Mouse (Mus musculus): ENCODE measurements around the gene Ccne1.

The Ccne1 gene

GRCm38 (mm10) chr7:38094353-38094752, 13.0 kb downstream of the Ccne1 start:
- DNase-seq (ENCODE audit: low read depth, low spot score), result peak; percentile 11

- peak; percentile 16 for DNase-seq (ENCODE audit: low read depth, low spot score)
Observed at GRCm38 (mm10) chr7:38093101-38093500, 14.2 kb downstream of the Ccne1 start.

DNA sequence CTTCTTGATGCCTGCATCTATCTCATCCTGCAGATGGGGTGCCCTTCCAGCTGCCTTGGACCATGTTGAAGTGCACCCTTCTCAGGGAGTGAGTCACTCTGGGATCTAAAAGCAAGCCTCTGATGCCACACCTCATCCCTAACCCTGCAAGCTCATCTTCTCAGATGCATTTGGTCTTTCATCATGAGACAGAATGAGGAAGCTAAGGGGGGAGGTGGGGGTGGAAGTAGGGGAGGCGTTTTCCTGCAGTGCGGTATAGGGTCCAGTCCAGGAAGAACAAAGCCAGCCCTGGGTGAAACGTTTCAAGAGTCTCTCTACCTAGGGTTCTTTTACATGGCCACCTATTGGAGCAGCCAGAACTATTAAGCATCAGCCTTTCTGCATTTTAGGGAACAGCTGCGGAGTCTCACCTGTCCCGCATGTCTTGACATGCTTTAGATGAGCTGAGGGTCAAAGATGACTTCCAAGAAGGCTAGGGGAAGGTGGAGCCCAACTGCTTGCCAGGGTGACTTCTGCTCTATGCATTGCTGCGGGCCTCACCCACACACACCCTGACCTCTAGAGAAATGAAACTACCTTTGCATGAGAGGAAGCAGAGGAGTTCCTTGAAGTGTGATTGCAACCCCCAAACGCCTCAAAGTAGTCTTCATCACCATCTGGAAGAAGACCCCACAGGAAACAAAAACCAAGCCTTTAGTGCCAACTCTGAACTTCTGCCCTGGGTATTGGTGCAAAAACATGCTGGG, 17.2 kb downstream of the Ccne1 start:
- DNase-seq (ENCODE audit: low read depth, low spot score), result no peak

- DNase-seq (ENCODE audit: low read depth, low spot score), result no peak
Observed at GRCm38 (mm10) chr7:38088456-38088855, 18.9 kb downstream of the Ccne1 start.

DNA sequence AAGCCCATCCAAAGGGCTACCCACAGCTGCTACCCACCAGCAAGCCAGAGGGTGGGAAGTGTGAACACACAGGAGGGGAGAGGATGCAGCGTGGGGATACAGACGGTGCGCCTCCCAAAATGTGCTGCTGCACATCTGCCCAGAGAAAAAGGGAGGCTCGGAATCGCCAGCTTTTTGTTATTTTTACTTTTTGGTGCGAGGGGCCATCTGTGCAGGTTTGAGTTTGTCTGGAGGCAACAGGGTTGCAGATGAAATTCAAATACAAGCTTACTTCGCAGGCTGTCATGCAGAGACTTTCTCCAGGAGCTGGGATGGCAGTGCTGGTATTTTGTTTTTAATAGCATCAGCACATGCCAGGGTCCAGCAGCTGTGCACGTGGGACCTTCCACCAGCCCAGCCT, 19.5 kb downstream of the Ccne1 start:
- DNase-seq (ENCODE audit: low read depth, low spot score), result no peak

GRCm38 (mm10) chr7:38086401-38086800, 20.9 kb downstream of the Ccne1 start:
- peak; percentile 19 for DNase-seq (ENCODE audit: low read depth, low spot score)

DNA sequence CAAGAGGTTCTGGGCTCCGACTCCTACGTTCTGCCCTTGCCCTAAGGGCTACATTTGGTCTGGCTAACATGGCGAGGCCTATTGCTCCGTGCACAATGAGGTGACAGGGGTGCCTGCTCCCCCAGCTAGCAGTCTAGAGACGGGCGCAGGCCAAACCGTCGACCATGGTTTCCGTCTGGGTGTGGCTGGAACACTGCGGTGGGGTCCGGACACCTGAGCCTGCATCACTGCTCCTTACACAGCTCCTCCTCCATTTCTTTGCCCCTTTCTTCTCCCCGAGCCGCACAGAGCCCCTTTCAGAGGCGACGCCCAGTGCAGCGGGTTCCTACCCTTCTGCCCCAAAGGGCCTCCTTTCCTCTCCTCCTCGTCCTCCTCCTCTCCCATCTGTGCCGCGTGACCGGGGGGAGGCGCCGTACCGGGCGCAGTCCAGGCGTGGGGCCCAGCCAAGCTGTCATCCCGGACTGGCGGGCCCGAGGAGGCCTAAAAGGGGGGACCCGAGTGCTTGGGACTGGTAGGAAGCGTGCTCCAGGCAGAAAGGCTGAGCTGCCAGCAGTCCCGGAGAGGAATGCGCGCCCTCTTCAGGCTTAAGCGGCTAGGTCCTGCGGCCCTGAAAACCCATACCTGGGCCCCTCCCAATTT, 21.6 kb downstream of the Ccne1 start:
- peak; percentile 88 for DNase-seq (ENCODE audit: low read depth, low spot score)

DNA sequence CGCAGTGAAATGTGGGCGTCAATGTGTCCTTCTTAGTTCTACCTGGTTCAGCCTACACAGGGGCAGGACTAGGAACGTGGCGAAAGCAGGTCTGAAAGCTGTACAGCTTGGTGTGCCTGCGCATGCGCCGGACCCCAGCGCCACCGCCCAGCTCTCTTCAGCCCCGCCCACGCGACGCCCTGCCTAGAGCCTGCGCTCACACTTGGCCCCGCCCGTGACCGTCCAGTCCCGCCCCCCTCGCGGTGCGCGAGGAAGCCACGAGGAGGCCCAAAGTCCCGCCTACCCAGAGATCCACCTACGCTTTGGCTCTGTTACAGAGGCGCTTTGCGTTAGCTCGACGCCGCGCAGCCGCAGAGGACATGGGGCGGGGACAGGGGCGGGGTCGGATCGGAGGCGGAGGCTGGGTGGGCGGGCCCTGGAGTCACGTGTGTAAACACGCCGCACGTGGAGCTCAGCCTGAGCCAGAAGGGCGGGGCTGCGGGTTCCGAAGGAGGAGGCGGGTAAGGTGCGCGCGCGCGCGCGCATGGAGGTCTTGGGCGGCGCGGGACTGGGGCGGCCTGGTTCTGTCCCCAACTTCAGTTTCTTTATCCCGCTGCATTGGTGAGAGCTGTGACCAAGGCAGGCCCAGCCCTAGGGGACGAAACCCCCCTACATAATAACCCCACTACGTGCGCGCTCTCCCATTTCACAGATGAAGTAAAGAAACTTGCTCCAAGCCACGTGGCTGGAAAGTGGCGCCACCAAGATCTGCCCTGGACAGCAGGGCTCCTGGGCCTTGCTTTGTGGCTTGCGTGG, 22.4 kb downstream of the Ccne1 start:
- DNase-seq (ENCODE audit: low read depth, low spot score), result peak; percentile 98

GRCm38 (mm10) chr7:38082971-38083370, 24.4 kb downstream of the Ccne1 start:
- no peak for DNase-seq (ENCODE audit: low read depth, low spot score)

DNA sequence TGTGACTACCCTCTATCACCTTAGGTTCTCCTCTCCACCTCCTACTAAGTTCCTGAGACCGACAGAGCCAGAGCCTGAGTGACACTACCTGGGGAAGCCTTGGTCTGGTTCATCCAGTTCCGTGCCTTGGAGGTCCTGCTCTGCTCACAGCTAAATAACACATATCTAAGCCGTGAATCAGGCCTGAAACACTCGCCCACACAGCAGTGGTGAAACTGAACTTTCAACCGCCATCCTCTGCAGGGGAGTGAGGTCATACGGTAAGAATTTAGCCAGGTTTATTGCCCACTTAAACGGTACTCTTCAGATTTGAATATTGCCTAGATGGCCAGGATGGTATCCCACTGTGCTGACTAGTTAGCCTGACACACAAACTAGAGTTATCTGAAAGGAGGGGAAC, 30.1 kb downstream of the Ccne1 start:
- DNase-seq (ENCODE audit: low read depth, low spot score), result peak; percentile 28

GRCm38 (mm10) chr7:38075487-38075886, 31.8 kb downstream of the Ccne1 start:
- DNase-seq (ENCODE audit: low read depth, low spot score), result peak; percentile 91

DNA sequence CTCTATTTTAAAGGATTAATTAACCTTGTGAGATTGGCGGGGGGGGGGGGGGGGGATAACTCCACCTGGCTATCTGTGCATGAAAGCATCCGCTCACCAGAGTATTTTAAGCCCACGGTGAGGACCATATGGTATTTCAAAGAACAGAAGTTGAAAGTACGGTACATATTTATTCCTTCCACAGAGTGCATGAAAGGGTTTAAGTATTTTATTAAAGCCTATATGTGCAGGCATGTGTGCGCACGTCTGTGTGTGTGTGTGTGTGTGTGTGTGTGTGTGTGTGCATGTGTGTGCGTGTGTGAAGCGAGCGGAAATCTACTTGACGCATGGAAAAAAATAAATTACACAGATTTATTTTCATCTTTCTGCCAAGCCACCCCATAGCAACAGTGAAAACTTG, 32.4 kb downstream of the Ccne1 start:
- DNase-seq (ENCODE audit: low read depth, low spot score), result no peak

DNA sequence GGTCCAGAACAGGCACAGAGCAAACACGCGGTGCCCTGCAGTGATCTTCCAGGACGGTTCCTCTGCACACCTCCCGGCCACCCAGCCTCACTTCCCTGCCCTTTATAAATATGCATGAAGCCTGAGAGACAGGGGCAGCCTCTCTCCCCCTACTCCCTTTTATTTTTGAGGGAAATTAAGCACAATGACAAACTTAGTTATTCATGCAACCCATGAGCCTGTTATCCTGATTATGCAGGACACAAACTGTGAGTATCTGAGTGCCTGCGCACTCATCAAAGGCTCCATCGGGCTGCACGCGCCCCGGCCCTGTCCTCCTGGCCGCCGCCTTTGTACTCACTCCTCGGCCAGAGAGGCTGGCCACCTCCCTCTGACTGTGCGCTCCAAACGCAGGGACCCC, 32.8 kb downstream of the Ccne1 start:
- peak; percentile 31 for DNase-seq (ENCODE audit: low read depth, low spot score)

- DNase-seq (ENCODE audit: low read depth, low spot score), result peak; percentile 62
Observed at GRCm38 (mm10) chr7:38073782-38074181, 33.6 kb downstream of the Ccne1 start.

DNA sequence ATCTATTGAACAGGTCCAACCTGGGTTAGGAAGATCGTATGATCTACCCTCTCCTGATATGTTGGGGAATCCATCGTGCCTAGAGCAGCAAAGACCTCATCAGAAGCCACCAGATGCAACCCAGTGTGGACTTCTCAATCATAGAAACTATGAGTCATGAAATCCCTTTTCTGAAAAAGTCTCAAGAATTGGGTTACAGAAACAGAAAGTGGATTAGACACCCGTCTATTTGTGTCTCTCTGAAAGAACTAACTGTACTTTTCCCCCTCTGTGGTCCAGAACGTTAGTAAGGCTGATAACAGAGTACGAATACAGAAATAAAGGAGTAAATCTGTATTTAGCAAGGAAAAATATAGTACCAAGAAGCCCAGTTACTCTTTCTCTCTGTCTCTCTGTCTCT, 36.3 kb downstream of the Ccne1 start:
- DNase-seq (ENCODE audit: low read depth, low spot score), result no peak

DNA sequence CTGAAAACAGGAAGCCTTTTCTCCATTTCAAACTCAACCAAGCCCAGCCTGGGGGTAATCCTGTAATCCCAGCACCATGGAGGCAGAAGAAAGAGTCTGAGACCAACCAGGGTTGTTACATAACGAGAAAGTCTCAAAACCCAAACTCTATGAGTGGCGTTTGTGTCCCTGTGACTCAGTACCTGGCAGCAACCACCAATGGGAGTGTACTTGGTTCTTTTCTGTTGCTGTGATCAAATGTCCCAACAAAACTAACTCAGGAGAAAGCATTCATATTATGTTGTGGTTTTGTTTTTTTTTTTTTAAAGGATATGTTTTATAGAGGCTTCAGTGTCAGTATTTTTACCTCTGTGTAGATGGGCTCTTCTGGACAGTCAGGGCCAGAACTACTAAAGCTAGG, 36.7 kb downstream of the Ccne1 start:
- DNase-seq (ENCODE audit: low read depth, low spot score), result no peak

DNA sequence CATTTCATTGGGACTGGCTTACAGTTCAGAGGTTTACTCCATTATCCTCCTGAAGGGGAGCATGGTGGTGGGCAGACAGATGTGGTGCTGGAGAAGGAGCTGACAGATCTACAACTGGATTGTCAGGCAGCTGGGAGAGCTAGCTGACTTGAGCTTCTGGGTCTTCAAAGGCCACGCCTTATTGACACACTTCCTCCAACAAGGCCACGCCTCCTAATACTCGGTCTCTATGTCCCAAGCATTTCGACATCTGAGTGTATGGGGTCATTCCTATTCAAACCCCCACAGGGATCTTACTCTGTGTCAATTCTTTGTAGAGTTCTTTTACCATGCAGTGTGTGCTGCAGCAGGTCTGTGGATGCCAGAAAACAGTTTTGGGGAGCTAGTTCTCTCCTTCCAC, 42.9 kb downstream of the Ccne1 start:
- peak; percentile 76 for DNase-seq (ENCODE audit: low read depth, low spot score)

DNA sequence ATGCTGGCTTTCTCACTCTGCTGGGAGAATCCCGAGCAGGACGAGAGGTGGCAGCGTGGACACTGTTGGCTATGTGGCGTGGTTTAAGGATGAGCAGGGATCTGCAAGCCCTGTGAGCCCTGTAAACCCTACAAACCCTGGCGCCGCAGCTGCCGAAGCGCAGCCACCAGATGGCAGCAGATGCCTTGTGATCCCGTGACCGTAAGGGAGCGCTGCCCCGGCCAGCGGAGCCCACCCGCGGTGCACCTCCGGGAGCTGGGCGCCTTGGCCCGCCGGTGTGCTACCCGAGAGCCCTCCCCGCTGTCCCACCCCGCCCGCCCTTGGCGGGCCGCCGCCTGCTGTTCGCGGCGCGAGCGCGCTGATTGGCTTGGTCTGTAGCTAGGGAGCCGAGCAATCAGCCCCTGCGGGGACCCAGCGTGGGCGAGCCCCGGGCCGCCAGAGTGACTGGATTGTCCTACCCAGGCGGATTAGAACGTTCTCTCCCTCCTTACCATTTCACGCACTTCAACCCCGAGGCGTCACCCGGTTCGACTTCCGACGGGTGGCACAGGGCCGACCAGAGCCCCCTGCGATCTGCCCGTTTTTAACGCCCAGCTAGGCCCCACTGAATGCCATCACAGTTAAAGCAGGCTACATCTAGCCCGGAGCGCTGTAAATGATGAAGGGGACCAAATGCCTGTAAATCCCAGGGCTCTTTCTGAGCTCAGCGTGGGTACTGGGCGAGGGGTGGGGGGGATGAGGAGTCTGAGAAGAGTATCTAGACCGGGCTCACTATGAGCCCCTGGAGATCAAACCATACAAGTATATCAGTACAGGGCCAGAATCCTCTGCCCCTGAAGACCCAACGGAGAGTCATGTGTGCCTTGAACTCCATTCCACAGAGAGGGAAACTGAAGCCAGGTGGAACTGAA, 46.0 kb downstream of the Ccne1 start:
- peak; percentile 91 for DNase-seq (ENCODE audit: low read depth, low spot score)

DNA sequence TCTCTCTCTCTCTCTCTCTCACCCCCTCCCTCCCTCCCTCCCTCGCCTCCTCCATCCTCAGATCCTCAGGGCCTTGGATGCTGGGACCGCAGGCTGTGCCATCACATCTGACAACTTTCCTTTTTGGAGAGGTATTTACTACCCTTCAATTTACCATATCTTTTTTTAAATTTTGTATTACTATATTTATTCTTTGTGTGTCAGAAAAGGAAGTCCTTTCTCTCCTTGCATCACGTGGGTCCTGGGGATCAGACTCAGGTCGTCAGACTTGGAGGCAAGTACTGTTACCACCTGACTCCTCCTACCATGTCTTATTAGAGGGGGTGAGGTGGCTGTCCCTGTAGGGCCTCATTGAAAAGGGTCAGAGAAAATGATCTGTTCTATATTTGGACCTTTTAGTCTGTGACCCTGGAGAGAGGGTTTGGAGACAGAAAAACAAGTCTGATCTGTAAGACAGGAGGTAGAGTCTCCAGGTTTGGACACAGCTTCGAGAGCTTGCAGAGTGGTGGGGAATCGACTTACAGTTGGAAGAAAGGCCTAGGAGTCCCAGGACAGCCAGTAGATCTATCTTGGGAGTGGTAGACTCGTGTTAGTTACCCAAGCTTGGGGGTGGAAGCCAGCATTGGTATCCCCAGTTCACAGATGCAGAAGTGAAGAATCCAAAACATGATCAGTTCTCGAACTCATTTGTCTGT, 47.6 kb downstream of the Ccne1 start:
- DNase-seq (ENCODE audit: low read depth, low spot score), result no peak

DNA sequence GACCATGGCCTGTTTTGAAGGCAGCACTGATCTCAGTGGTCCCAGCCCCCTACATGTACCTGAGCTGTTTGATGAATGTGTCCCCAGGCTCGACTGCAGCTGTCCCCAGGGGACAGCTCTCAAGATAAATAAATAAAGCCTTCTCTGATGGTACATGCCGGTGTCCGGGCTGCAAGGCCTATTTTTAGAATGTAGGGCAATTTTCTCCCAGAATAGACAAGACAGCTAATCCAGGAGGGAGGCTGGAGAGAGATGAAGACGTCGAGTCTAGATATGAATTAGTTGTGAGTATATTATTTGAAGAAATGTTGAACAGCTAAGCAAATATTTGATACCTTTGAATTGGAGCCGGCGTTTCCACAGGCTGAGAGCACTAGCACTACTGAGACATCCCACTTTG, 48.2 kb downstream of the Ccne1 start:
- no peak for DNase-seq (ENCODE audit: low read depth, low spot score)

GRCm38 (mm10) chr7:38055996-38056395, 51.3 kb downstream of the Ccne1 start:
- no peak for DNase-seq (ENCODE audit: low read depth, low spot score)

Data from R1 (cell line).